ENCODE assay signal across 21 mouse cellular contexts in genomic region chr4:133615416-133615815, GRCm38 (mm10). TPM values are rescaled to one million over a fixed set of nuclear protein-coding genes. Genes with fewer than 3 reads are reported as not detected.
A peak's percentile ranks its signal among the peaks of the same experiment; 100 is the strongest.
DNase-seq lines count a peak whose midpoint lies in the region; ATAC-seq and TF ChIP-seq lines count a peak whose summit lies in the region.
"Had no signal": no experiment of that assay in that cellular context is flagged by ENCODE, and none has a peak within 500 bp of the region (broad histone marks: within the 10 kb centered on the region; RNA-seq: fewer than 3 reads in every experiment).

No protein-coding gene starts in this region.

- no peak for DNase-seq in heart, postnatal 0 days (ENCODE audit: low spot score)
- no peak for DNase-seq in heart, embryonic 10.5 days (ENCODE audit: low spot score)
- peak; percentile 12 for DNase-seq in liver, adult 2 months (ENCODE audit: extremely low read depth, low read depth, low spot score)
- DNase-seq in liver (no peak), MN1 (ENCODE audit: low spot score) (no peak)
- DNase-seq in kidney, postnatal 25 days: peak; percentile 39 to 70
- DNase-seq: adrenal gland, adult 8-10 months; B cell, adult 2 months; cerebellum, adult 2 months; forebrain, postnatal 0 days; gastrocnemius, postnatal 36 days; left cerebral cortex, postnatal 4 days; lung, embryonic 14.5 days had no signal

- H3K27me3 ChIP-seq in heart, postnatal 0 days (ENCODE audit: control insufficient read depth, insufficient read depth, low read length): no peaks in the 10 kb centered on the region
- no peaks in the 10 kb centered on the region for H3K27me3 ChIP-seq in heart, embryonic 10.5 days (ENCODE audit: insufficient read depth, poor library complexity, severe bottlenecking)
- H3K27me3 ChIP-seq in liver, adult 2 months (ENCODE audit: control insufficient read depth, insufficient read depth, low read length): no peaks in the 10 kb centered on the region
- no peaks in the 10 kb centered on the region for H3K27me3 ChIP-seq in megakaryocyte, embryonic 14.5 days (replicated peaks)
- H3K27me3 ChIP-seq: CH12.LX; embryonic facial prominence, embryonic 12.5 days; hindbrain, embryonic 15.5 days; limb, embryonic 15.5 days had no signal

- no peak overlapping the region for H3K4me2 ChIP-seq in heart, postnatal 0 days (ENCODE audit: low read depth, low read length)
- H3K4me2 ChIP-seq: embryonic facial prominence, embryonic 12.5 days; hindbrain, embryonic 15.5 days; limb, embryonic 15.5 days; lung, embryonic 14.5 days had no signal

- H3K27ac ChIP-seq in heart, postnatal 0 days (ENCODE audit: low read depth): peak overlapping the region; percentile 11; the same call in 1 of the 2 replicates
- no peak overlapping the region for H3K27ac ChIP-seq in heart, embryonic 10.5 days
- H3K27ac ChIP-seq in liver, adult 2 months (replicated peaks; ENCODE audit: insufficient read depth, low read depth, low read length): 0 out of 2 replicates have a peak overlapping the region, but pooled peaks have one; percentile 5
- H3K27ac ChIP-seq: embryonic facial prominence, embryonic 12.5 days; hindbrain, embryonic 15.5 days; limb, embryonic 15.5 days; stomach, postnatal 0 days had no signal

- H3K9me3 ChIP-seq in heart, postnatal 0 days (replicated peaks; ENCODE audit: control insufficient read depth, low read length): no peaks in the 10 kb centered on the region
- 0 out of 2 replicates have a peak, but pooled peaks cover 3% of the 10 kb centered on the region for H3K9me3 ChIP-seq in heart, embryonic 10.5 days
- peaks cover 4% of the 10 kb centered on the region; the same call in 1 of the 2 replicates for H3K9me3 ChIP-seq in megakaryocyte, embryonic 14.5 days
- H3K9me3 ChIP-seq: embryonic facial prominence, embryonic 12.5 days; hindbrain, embryonic 15.5 days had no signal

- TF ChIP-seq CTCF in heart, postnatal 0 days (IDR thresholded peaks at IDR 0.05; ENCODE audit: low read depth): no peak
- no peak for TF ChIP-seq CTCF in liver, adult 2 months (IDR thresholded peaks at IDR 0.05; ENCODE audit: low read depth, low read length)

- H3K9ac ChIP-seq in heart, postnatal 0 days (replicated peaks; ENCODE audit: low read depth, low read length): no peak overlapping the region
- H3K9ac ChIP-seq in liver, adult 2 months (ENCODE audit: low read depth, low read length): no peak overlapping the region
- H3K9ac ChIP-seq: embryonic facial prominence, embryonic 12.5 days; forebrain, postnatal 0 days; hindbrain, embryonic 15.5 days; limb, embryonic 15.5 days; lung, embryonic 14.5 days had no signal

- H3K4me1 ChIP-seq in heart, postnatal 0 days (ENCODE audit: control insufficient read depth, insufficient read depth): peaks cover 8% of the 10 kb centered on the region; the same call in 1 of the 2 replicates
- peaks cover 18% of the 10 kb centered on the region for H3K4me1 ChIP-seq in heart, embryonic 10.5 days
- peaks cover 4% of the 10 kb centered on the region for H3K4me1 ChIP-seq in liver, adult 2 months (ENCODE audit: control insufficient read depth, insufficient read depth, low read length)
- peaks cover 81% of the 10 kb centered on the region for H3K4me1 ChIP-seq in megakaryocyte, embryonic 14.5 days
- H3K4me1 ChIP-seq: embryonic facial prominence, embryonic 12.5 days; hindbrain, embryonic 15.5 days had no signal

- no peak for TF ChIP-seq POLR2A in liver, adult 2 months (IDR thresholded peaks at IDR 0.05; ENCODE audit: extremely low read depth, insufficient read depth, low read length)

- 62% methylated on average over 10 of the region's 10 CpGs for WGBS in heart, postnatal 0 days
- 76% methylated on average over 10 of the region's 10 CpGs for WGBS in heart, embryonic 10.5 days
- WGBS in liver, adult 2 months: 86% methylated on average over 10 of the region's 10 CpGs

- H3K79me2 ChIP-seq in liver, adult 2 months (ENCODE audit: control insufficient read depth, insufficient read depth, low read length): no peaks in the 10 kb centered on the region

- H3K4me3 ChIP-seq in heart, postnatal 0 days (ENCODE audit: low read depth, low read length): no peak overlapping the region
- no peak overlapping the region for H3K4me3 ChIP-seq in heart, embryonic 10.5 days
- no peak overlapping the region for H3K4me3 ChIP-seq in liver, adult 2 months (ENCODE audit: insufficient read depth, low read depth, low read length)
- H3K4me3 ChIP-seq in megakaryocyte, embryonic 14.5 days (replicated peaks): peak overlapping the region; percentile 85
- H3K4me3 ChIP-seq: embryonic facial prominence, embryonic 12.5 days; hindbrain, embryonic 15.5 days; left cerebral cortex, adult 2 months; limb, embryonic 15.5 days had no signal

- peaks cover 20% of the 10 kb centered on the region for H3K36me3 ChIP-seq in heart, postnatal 0 days (replicated peaks; ENCODE audit: control insufficient read depth, insufficient read depth, low read length)
- peaks cover 55% of the 10 kb centered on the region for H3K36me3 ChIP-seq in heart, embryonic 10.5 days
- H3K36me3 ChIP-seq in liver, adult 2 months (ENCODE audit: control insufficient read depth, insufficient read depth, low read length): no peaks in the 10 kb centered on the region; the same call in 1 of the 2 replicates
- H3K36me3 ChIP-seq in megakaryocyte, embryonic 14.5 days (replicated peaks; ENCODE audit: low read length): peaks cover 88% of the 10 kb centered on the region

- no peak for TF ChIP-seq EP300 in heart, postnatal 0 days (IDR thresholded peaks at IDR 0.05; ENCODE audit: low read depth)

- peak; percentile 25; the same call in 1 of the 2 replicates for ATAC-seq in heart, postnatal 0 days (ENCODE audit: insufficient read depth, low read depth)
- no peak for ATAC-seq in megakaryocyte, adult 5-6 weeks (ENCODE audit: poor library complexity, severe bottlenecking)
- ATAC-seq: forebrain, postnatal 0 days had no signal

RNA-seq across cellular contexts. Expression of gene Sfn, which starts 13.4 kb away (rescaled TPM):
- total RNA-seq in heart, postnatal 0 days (2014; rRNA removed; ENCODE audit: low replicate concordance): 2.6 and 6.8 TPM in 2 replicates
- 0.18 and 0.37 TPM in 2 replicates for polyA plus RNA-seq in heart, postnatal 0 days (2015; fragmentation: Nextera tagmentation; extraction: Ambion mirVana)
- 4.3 and 12.9 TPM in 2 replicates for polyA plus RNA-seq in heart, embryonic 10.5 days (2016; fragmentation: Nextera tagmentation; extraction: Ambion mirVana)
- 0.55 and 0.81 TPM in 2 replicates for total RNA-seq in liver, adult 2 months (2014; rRNA removed)
- polyA plus RNA-seq in liver, adult 2 months (2012; rRNA removed): 0.54 and 0.77 TPM in 2 replicates
- 9.2 and 15.3 TPM in 2 replicates for polyA plus RNA-seq in megakaryocyte, embryonic 14.5 days (2012; ENCODE audit: insufficient read depth, low replicate concordance)
- 2.5 and 4.1 TPM in 2 replicates for total RNA-seq in megakaryocyte, adult 5-6 weeks (2015)
- 1.2 and 4.0 TPM in 2 replicates for total RNA-seq in megakaryocyte, adult 5-6 weeks (2017)

RNA-seq across cellular contexts. Expression of gene Gpn2, which starts 31.3 kb away (rescaled TPM):
- total RNA-seq in heart, postnatal 0 days (2014; rRNA removed; ENCODE audit: low replicate concordance): 8.9 and 17.2 TPM in 2 replicates
- polyA plus RNA-seq in heart, postnatal 0 days (2015; fragmentation: Nextera tagmentation; extraction: Ambion mirVana): 8.6 and 8.8 TPM in 2 replicates
- polyA plus RNA-seq in heart, embryonic 10.5 days (2016; fragmentation: Nextera tagmentation; extraction: Ambion mirVana): 18.2 and 22.1 TPM in 2 replicates
- 8.9 and 10.1 TPM in 2 replicates for total RNA-seq in liver, adult 2 months (2014; rRNA removed)
- 35.0 and 38.2 TPM in 2 replicates for polyA plus RNA-seq in liver, adult 2 months (2012; rRNA removed)
- 45.3 and 49.8 TPM in 2 replicates for polyA plus RNA-seq in megakaryocyte, embryonic 14.5 days (2012; ENCODE audit: insufficient read depth, low replicate concordance)
- total RNA-seq in megakaryocyte, adult 5-6 weeks (2015): 14.0 and 15.1 TPM in 2 replicates
- 12.8 and 15.5 TPM in 2 replicates for total RNA-seq in megakaryocyte, adult 5-6 weeks (2017)

RNA-seq across cellular contexts. Expression of gene Zdhhc18, which starts 34.5 kb away (rescaled TPM):
- 11.4 and 21.8 TPM in 2 replicates for total RNA-seq in heart, postnatal 0 days (2014; rRNA removed; ENCODE audit: low replicate concordance)
- 1.7 and 2.3 TPM in 2 replicates for polyA plus RNA-seq in heart, postnatal 0 days (2015; fragmentation: Nextera tagmentation; extraction: Ambion mirVana)
- polyA plus RNA-seq in heart, embryonic 10.5 days (2016; fragmentation: Nextera tagmentation; extraction: Ambion mirVana): 1.6 and 2.9 TPM in 2 replicates
- 8.9 and 15.5 TPM in 2 replicates for total RNA-seq in liver, adult 2 months (2014; rRNA removed)
- 18.5 and 21.3 TPM in 2 replicates for polyA plus RNA-seq in liver, adult 2 months (2012; rRNA removed)
- polyA plus RNA-seq in megakaryocyte, embryonic 14.5 days (2012; ENCODE audit: insufficient read depth, low replicate concordance): 53.7 and 98.5 TPM in 2 replicates
- total RNA-seq in megakaryocyte, adult 5-6 weeks (2015): 15.0 and 29.5 TPM in 2 replicates
- 9.3 and 12.2 TPM in 2 replicates for total RNA-seq in megakaryocyte, adult 5-6 weeks (2017)

RNA-seq across cellular contexts. Expression of gene Gpatch3, which starts 40.9 kb away (rescaled TPM):
- 8.2 and 9.4 TPM in 2 replicates for total RNA-seq in heart, postnatal 0 days (2014; rRNA removed; ENCODE audit: low replicate concordance)
- polyA plus RNA-seq in heart, postnatal 0 days (2015; fragmentation: Nextera tagmentation; extraction: Ambion mirVana): 3.5 and 3.6 TPM in 2 replicates
- polyA plus RNA-seq in heart, embryonic 10.5 days (2016; fragmentation: Nextera tagmentation; extraction: Ambion mirVana): 7.1 and 9.6 TPM in 2 replicates
- total RNA-seq in liver, adult 2 months (2014; rRNA removed): 3.8 and 4.3 TPM in 2 replicates
- 3.8 and 4.2 TPM in 2 replicates for polyA plus RNA-seq in liver, adult 2 months (2012; rRNA removed)
- 5.4 and 30.6 TPM in 2 replicates for polyA plus RNA-seq in megakaryocyte, embryonic 14.5 days (2012; ENCODE audit: insufficient read depth, low replicate concordance)
- total RNA-seq in megakaryocyte, adult 5-6 weeks (2015): 2.7 and 3.7 TPM in 2 replicates
- 32.6 and 40.2 TPM in 2 replicates for total RNA-seq in megakaryocyte, adult 5-6 weeks (2017)

RNA-seq across cellular contexts. Expression of gene Pigv, which starts 57.0 kb away (rescaled TPM):
- 8.7 and 13.7 TPM in 2 replicates for total RNA-seq in heart, postnatal 0 days (2014; rRNA removed; ENCODE audit: low replicate concordance)
- 12.9 and 13.5 TPM in 2 replicates for polyA plus RNA-seq in heart, postnatal 0 days (2015; fragmentation: Nextera tagmentation; extraction: Ambion mirVana)
- polyA plus RNA-seq in heart, embryonic 10.5 days (2016; fragmentation: Nextera tagmentation; extraction: Ambion mirVana): 15.2 and 16.4 TPM in 2 replicates
- total RNA-seq in liver, adult 2 months (2014; rRNA removed): 5.9 and 6.4 TPM in 2 replicates
- polyA plus RNA-seq in liver, adult 2 months (2012; rRNA removed): 5.9 and 7.5 TPM in 2 replicates
- polyA plus RNA-seq in megakaryocyte, embryonic 14.5 days (2012; ENCODE audit: insufficient read depth, low replicate concordance): 9.8 and 12.4 TPM in 2 replicates
- 7.5 and 7.8 TPM in 2 replicates for total RNA-seq in megakaryocyte, adult 5-6 weeks (2015)
- total RNA-seq in megakaryocyte, adult 5-6 weeks (2017): 7.2 and 7.9 TPM in 2 replicates

Comparison
In these comparisons a context has a peak if more than half of its experiments do, and no peak if none do; other contexts are left out.
1. DNase-seq: peak in liver, adult 2 months (single experiment) and kidney, postnatal 25 days (2 of 2); none in heart, postnatal 0 days (single experiment), heart, embryonic 10.5 days (single experiment), liver (single experiment) and MN1 (single experiment).